Mouse (Mus musculus) thymus, postnatal 0 days (tissue): Measurements from ENCODE around the gene Cxcl15. TPM values are rescaled to one million over a fixed set of nuclear protein-coding genes. Genes with fewer than 3 reads are reported as not detected.

Source experiments
- DNase-seq: peaks from one replicate; pipeline ENCODE4 v3.0.0-alpha.2; 2015; ENCODE audit warnings: low spot score
- polyA plus RNA-seq: library from polyadenylated mRNA; unstranded; fragments of >200 nt; fragmentation: Nextera tagmentation; extraction: Ambion mirVana; gene quantifications from 2 replicates; pipeline ENCODE4 v1.2.1, GENCODE M21; 2015

The Cxcl15 gene
- polyA plus RNA-seq: 0.12 and 0.22 TPM in 2 replicates

- DNase-seq: no peak
These were observed at the start of gene Cxcl15 for GRCm38 (mm10) chr5:90794195-90794625. Gene Cxcl15 (plus strand): TSS chr5:90794534.

GRCm38 (mm10) chr5:90753934-90754333 lies 40.4 kb upstream of the Cxcl15 start:
- no peak for DNase-seq

GRCm38 (mm10) chr5:90758020-90758605 lies 36.2 kb upstream of the Cxcl15 start:
- DNase-seq: no peak

- DNase-seq: no peak
These were observed 35.0 kb upstream of the Cxcl15 start, which contains the start of gene Cxcl5 for GRCm38 (mm10) chr5:90759077-90760065. Gene Cxcl5 (plus strand): TSS chr5:90759360.

- no peak for DNase-seq
These were observed 34.0 kb upstream of the Cxcl15 start for GRCm38 (mm10) chr5:90760303-90760702.

- DNase-seq: no peak
These were observed 33.5 kb upstream of the Cxcl15 start for GRCm38 (mm10) chr5:90760844-90761243.

GRCm38 (mm10) chr5:90761834-90762233 lies 32.5 kb upstream of the Cxcl15 start:
- DNase-seq: no peak

GRCm38 (mm10) chr5:90763912-90764665 lies 30.2 kb upstream of the Cxcl15 start:
- DNase-seq: no peak

GRCm38 (mm10) chr5:90765821-90766606 lies 28.3 kb upstream of the Cxcl15 start:
- DNase-seq: no peak

GRCm38 (mm10) chr5:90768218-90768617 lies 26.1 kb upstream of the Cxcl15 start, which contains the start of gene Ppbp:
Gene Ppbp (plus strand): TSS chr5:90768518.
- DNase-seq: no peak

- no peak for DNase-seq
These were observed 23.0 kb upstream of the Cxcl15 start for GRCm38 (mm10) chr5:90771369-90771768.

- no peak for DNase-seq
These were observed 22.3 kb upstream of the Cxcl15 start, which contains the start of gene Pf4 for GRCm38 (mm10) chr5:90771880-90772653. Gene Pf4 (plus strand): TSS chr5:90772435.

- no peak for DNase-seq
These were observed 18.8 kb upstream of the Cxcl15 start for GRCm38 (mm10) chr5:90775562-90775961.

GRCm38 (mm10) chr5:90777621-90778020 lies 16.7 kb upstream of the Cxcl15 start:
- no peak for DNase-seq

GRCm38 (mm10) chr5:90778856-90779255 lies 15.5 kb upstream of the Cxcl15 start:
- no peak for DNase-seq

- DNase-seq: no peak
These were observed 10.6 kb upstream of the Cxcl15 start for GRCm38 (mm10) chr5:90783697-90784096.

- DNase-seq: no peak
These were observed 8.4 kb upstream of the Cxcl15 start, which contains the start of gene Cxcl3 for GRCm38 (mm10) chr5:90785659-90786588. Gene Cxcl3 (plus strand): TSS chr5:90786103.

GRCm38 (mm10) chr5:90788114-90788513 lies 6.2 kb upstream of the Cxcl15 start:
- no peak for DNase-seq
